Mouse (Mus musculus) bone marrow macrophage, adult 2 months (primary cell): Measurements from ENCODE around the gene Aldh1b1.

Experiments used
- CTCF ChIP-seq: IDR thresholded peaks from 2 replicates; pipeline ENCODE4 v1.5.1; 2012; ENCODE audit warnings: low read depth, mild to moderate bottlenecking, low read length, moderate library complexity
- POLR2A ChIP-seq: IDR thresholded peaks from 2 replicates; pipeline ENCODE4 v1.6.1; 2012; ENCODE audit warnings: mild to moderate bottlenecking, low read depth, low read length, borderline replicate concordance

DNA sequence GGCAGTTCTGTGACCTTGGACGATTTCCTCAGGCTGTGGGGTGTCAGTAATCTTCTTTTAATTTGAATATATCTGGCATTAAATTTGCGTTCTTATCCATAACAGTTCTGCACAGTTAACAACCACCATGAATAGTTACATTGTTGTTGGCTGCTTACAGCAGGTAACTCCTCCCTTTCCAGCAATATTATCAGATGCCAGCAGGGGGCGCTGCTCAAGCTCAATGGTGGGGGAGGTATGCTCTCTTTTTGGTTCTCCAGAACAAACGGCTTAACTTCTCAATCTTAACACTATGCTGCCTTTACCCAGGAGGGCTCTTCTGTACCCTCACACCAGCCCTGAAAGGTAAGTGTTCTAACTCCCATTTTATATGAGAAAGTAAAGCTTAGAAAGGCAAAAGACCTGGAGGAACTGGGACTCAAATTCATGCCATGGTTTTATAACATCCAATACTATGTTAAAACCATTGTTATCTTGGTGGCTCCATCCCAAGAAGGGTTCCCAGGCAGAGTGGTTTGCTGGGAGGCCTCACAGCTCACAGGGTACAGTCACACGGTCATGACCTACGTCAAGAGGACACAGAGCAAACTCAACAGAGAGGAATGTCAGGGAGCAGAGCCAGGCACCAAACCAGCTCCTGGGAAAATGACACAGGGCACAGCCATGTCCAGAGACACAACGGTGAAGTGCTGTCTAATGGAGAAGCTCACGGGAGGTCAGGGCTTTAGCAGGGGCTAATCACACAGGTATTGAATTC is 21.4 kb downstream of the Aldh1b1 start:
- TF ChIP-seq CTCF (peak; percentile 84), POLR2A (no peak)
